Mouse (Mus musculus): ENCODE measurements around the gene Ngly1. TPM values are rescaled to one million over a fixed set of nuclear protein-coding genes. Genes with fewer than 3 reads are reported as not detected.

Ngly1 gene
- 69.5 TPM for polyA plus RNA-seq (2017; shearing (Covaris generic))

GRCm38 (mm10) chr14:16249171-16249874 is at the start of gene Ngly1, which contains the start of gene Oxsm:
TSS of gene Ngly1 (plus strand) at chr14:16249280.
TSS of gene Oxsm (minus strand) at chr14:16249808.

Other genes with a start within 250 kb of the Ngly1 start
- gene Oxsm, start 528 bp downstream of the Ngly1 start, polyA plus RNA-seq (2017; shearing (Covaris generic)) = 3.0 TPM
- 135 TPM for gene Top2b, start 115.9 kb downstream of the Ngly1 start, polyA plus RNA-seq (2017; shearing (Covaris generic))